Mouse (Mus musculus): ENCODE measurements around the gene Elmod3.

DNA sequence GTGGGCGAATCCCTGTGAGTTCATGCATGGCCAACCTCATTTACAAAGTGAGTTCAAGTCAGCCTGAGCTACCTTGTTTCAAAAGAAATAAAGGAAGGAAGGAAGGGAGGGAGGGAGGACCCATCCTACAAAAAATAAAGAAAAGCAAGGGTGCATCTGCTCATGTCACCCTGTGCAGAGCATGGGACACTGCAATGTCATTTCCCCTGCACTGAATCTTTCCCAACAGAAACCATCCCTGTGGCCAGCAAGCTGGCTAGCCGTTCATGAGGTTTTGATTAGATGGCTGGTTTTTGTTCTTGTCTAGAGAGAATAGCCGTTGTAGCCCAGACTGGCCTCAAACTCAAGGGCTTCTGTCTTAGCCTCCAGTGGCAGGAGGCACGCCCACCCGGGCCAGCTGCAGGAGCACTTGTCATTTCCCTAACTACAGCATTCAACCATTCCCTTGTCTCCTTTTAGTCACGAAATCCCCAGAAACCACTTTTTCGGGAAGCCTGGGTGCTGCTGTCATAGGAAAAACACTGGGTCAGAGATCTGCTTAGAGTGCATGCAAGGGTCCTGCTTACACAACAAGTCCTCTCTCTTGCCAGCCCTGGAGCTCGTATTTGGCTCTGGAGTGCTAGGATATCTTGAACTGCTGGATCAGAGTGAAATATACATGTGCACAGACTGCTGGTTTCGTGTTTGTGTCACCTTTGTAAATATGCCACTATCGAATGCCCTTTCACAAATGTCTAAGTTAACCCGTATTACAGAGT lies 16.4 kb downstream of the Elmod3 start:
- no peak for TF ChIP-seq GATA1 (IDR thresholded peaks at IDR 0.05; ENCODE audit: borderline replicate concordance, low read length)
- TF ChIP-seq CTCF (IDR thresholded peaks at IDR 0.05; ENCODE audit: low read depth, low read length) = no peak
